Mouse (Mus musculus) liver, embryonic 16.5 days (tissue): ENCODE measurements at regions not wholly inside any gene's neighbourhood (a gene's known extent, or its start where the extent isn't known, plus 50 kb on each side); places are given as distances from the start of the nearest gene placed in this dataset.

Experiments
- ATAC-seq: fragments of 200-750 bp; cut with Nextera tagmentation; 2 replicates; pipeline ENCODE4 v1.8.0; 2017; ENCODE audit warnings: low read depth, mild to moderate bottlenecking, moderate number of reproducible peaks, moderate library complexity
- H3K27ac ChIP-seq: fragments of 300-500 bp; sonication (generic); 2 replicates; pipeline ENCODE4 v1.5.1; 2014; ENCODE audit warnings: mild to moderate bottlenecking, low read length
- H3K27me3 ChIP-seq: fragments of 300-500 bp; sonication (generic); 2 replicates; pipeline ENCODE4 v1.6.1; 2014; ENCODE audit warnings: low read depth, low read length, mixed read lengths; ENCODE audit not compliant: control insufficient read depth, insufficient read depth
- H3K36me3 ChIP-seq: fragments of 300-500 bp; sonication (generic); 2 replicates; pipeline ENCODE4 v1.6.1; 2014; ENCODE audit warnings: mild to moderate bottlenecking; ENCODE audit not compliant: control insufficient read depth, insufficient read depth
- H3K4me1 ChIP-seq: fragments of 300-500 bp; sonication (generic); 2 replicates; pipeline ENCODE4 v1.6.1; 2014; ENCODE audit warnings: low read depth, low read length, mixed read lengths; ENCODE audit not compliant: control insufficient read depth
- H3K4me2 ChIP-seq: fragments of 300-500 bp; sonication (generic); 2 replicates; pipeline ENCODE4 v1.6.1; 2014; ENCODE audit warnings: low read depth, low read length, mixed read lengths
- H3K4me3 ChIP-seq: fragments of 300-500 bp; sonication (generic); 2 replicates; pipeline ENCODE4 v1.5.1; 2014; ENCODE audit warnings: low read depth, mild to moderate bottlenecking, low read length
- H3K9ac ChIP-seq: fragments of 300-500 bp; sonication (generic); 2 replicates; pipeline ENCODE4 v1.6.1; 2014; ENCODE audit warnings: low read depth, low read length
- H3K9me3 ChIP-seq: fragments of 300-500 bp; sonication (generic); replicated peaks from 2 replicates; pipeline ENCODE4 v1.6.1; 2016; ENCODE audit warnings: low read length; ENCODE audit not compliant: control insufficient read depth
- WGBS: fragments of 180-500 bp; shearing (Covaris S2); extraction: QIAGEN DNeasy Blood & Tissue Kit; methylation state at CpG from one replicate; pipeline ENCODE4 v1.1.7; 2014; ENCODE audit not compliant: insufficient replicate concordance; 5-methylcytosine and 5-hydroxymethylcytosine counted together

- Histone ChIP-seq H3K27ac (no peak overlapping the region), H3K9me3 (no peaks in the 10 kb centered on the region), H3K9ac (no peak overlapping the region), H3K4me1 (no peaks in the 10 kb centered on the region), H3K4me2 (no peak overlapping the region), H3K27me3 (no peaks in the 10 kb centered on the region), H3K36me3 (no peaks in the 10 kb centered on the region), H3K4me3 (no peak overlapping the region)
- 63% methylated on average over 8 of the region's 8 CpGs for WGBS
- no peak for ATAC-seq
These were observed 60.7 kb upstream of the Arrdc4 start for GRCm38 (mm10) chr7:68809782-68810181.
